Mouse (Mus musculus) bone marrow, adult 2 months (tissue): ENCODE data around the gene Tssk3.

Experiments used
- CTCF ChIP-seq: fragments of 200-500 bp; IDR thresholded peaks from 2 replicates; pipeline ENCODE4 v1.5.1; 2011; ENCODE audit warnings: low read length, control low read depth; ENCODE audit not compliant: control insufficient read depth, insufficient read depth
- POLR2A ChIP-seq: fragments of 200-500 bp; IDR thresholded peaks from 2 replicates; pipeline ENCODE4 v1.6.1; 2011; ENCODE audit warnings: low read depth, mild to moderate bottlenecking, control low read depth, low read length, borderline replicate concordance; ENCODE audit not compliant: control insufficient read depth

DNA sequence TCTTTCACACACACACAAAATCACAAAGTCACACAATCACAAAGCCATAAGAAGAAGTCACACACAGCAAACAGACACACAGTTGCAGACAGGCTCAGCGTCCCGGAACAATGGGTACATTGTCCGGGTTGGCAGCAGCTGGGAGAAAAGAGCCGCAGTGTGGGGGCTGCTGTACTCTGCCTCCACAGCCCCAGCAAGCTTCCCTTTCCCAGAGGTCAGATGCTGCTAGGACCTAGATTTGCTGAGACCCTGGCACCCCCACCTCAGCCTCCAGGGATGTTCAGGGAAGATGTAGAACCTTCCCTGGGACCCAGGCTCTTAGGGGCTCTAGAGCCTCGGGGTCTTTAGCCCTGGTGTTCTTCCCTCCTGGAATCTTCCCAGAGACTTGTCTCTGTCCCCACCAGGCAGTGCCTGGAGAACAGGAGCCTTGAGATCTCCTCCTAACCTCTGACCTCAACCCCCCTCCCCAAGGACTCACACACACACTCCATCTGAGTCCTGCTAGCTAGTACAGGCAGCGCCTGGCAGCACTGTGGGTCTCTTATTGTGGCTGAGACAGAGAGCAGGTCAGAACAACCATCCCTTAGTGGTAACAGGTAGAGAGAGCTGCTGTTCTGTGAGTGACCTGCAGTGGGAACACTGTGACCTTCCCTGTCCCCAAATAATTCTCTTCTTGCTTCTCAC, 20.7 kb upstream of the Tssk3 start:
- no peak for TF ChIP-seq CTCF
- TF ChIP-seq POLR2A = no peak
